Mouse (Mus musculus) frontal cortex, postnatal 14 days (tissue): ENCODE results near the gene Peak1.
"Not testable (repeated sequence)": the region's sequence is repeated elsewhere in the genome, so short reads cannot be mapped to it uniquely, and the experiment has no call there.

Experiments
- DNase-seq, 2 experiments: peaks; one replicate each; pipeline ENCODE4 v3.0.0; 2022; ENCODE audit warnings: low spot score in 2 of 2

Gene Peak1

GRCm38 (mm10) chr9:56417948-56418737 lies at the start of gene Peak1, which contains the start of gene Hmg20a:
Peak1 (minus strand) TSS chr9:56418067.
Hmg20a (plus strand) TSS chr9:56418609.
- peak; percentile 100 for DNase-seq

GRCm38 (mm10) chr9:56466251-56466650 lies 48.4 kb upstream of the Peak1 start:
- DNase-seq: no peak

GRCm38 (mm10) chr9:56464863-56465654 lies 47.2 kb upstream of the Peak1 start:
- no peak for DNase-seq

GRCm38 (mm10) chr9:56463686-56464515 lies 46.0 kb upstream of the Peak1 start:
- DNase-seq: no peak

GRCm38 (mm10) chr9:56463046-56463445 lies 45.2 kb upstream of the Peak1 start:
- DNase-seq: no peak

- no peak for DNase-seq
Measured at GRCm38 (mm10) chr9:56462606-56463005, 44.7 kb upstream of the Peak1 start.

GRCm38 (mm10) chr9:56460987-56461386 lies 43.1 kb upstream of the Peak1 start:
- no peak for DNase-seq

GRCm38 (mm10) chr9:56456426-56456825 lies 38.6 kb upstream of the Peak1 start:
- DNase-seq: no peak

- DNase-seq: no peak
Measured at GRCm38 (mm10) chr9:56453038-56453815, 35.4 kb upstream of the Peak1 start.

- no peak for DNase-seq
Measured at GRCm38 (mm10) chr9:56451570-56451969, 33.7 kb upstream of the Peak1 start.

- no peak for DNase-seq
Measured at GRCm38 (mm10) chr9:56439699-56440098, 21.8 kb upstream of the Peak1 start.

GRCm38 (mm10) chr9:56437300-56437892 lies 19.5 kb upstream of the Peak1 start:
- not testable (repeated sequence) for DNase-seq

- DNase-seq: no peak
Measured at GRCm38 (mm10) chr9:56435821-56436526, 18.1 kb upstream of the Peak1 start.

- DNase-seq: no peak
Measured at GRCm38 (mm10) chr9:56424861-56425260, 7.0 kb upstream of the Peak1 start.

- DNase-seq: no peak
Measured at GRCm38 (mm10) chr9:56421991-56422390, 4.1 kb upstream of the Peak1 start.

- no peak for DNase-seq
Measured at GRCm38 (mm10) chr9:56420892-56421601, 3.2 kb upstream of the Peak1 start.

GRCm38 (mm10) chr9:56420236-56420635 lies 2.4 kb upstream of the Peak1 start:
- DNase-seq: no peak

- peak; percentile 70 to 83 for DNase-seq
Measured at GRCm38 (mm10) chr9:56418738-56419239, 922 bp upstream of the Peak1 start.

- peak; percentile 62 to 74 for DNase-seq
Measured at GRCm38 (mm10) chr9:56417415-56417947, 386 bp downstream of the Peak1 start.
